Mouse (Mus musculus) Patski (cell line): ENCODE data around the gene Thrap3. TPM values are rescaled to one million over a fixed set of nuclear protein-coding genes. Genes with fewer than 3 reads are reported as not detected.

Experiments
- ATAC-seq: fragments of 100-300 bp; one replicate; pipeline ENCODE4 v1.8.0; 2021
- CTCF ChIA-PET: fragments of 350-600 bp; sonication (Branson Sonifier 250); formaldehyde crosslinking; loops from one replicate; lab custom pipeline; 2022; ENCODE audit warnings: inconsistent platforms; lab: Charles Lee
- POLR2A ChIA-PET: fragments of 350-600 bp; sonication (Branson Sonifier 250); formaldehyde crosslinking; loops from one replicate; lab custom pipeline; 2022; ENCODE audit warnings: antibody characterized with exemption, inconsistent platforms; lab: Charles Lee
- DNase-seq: peaks from one replicate; pipeline ENCODE4 v3.0.0-alpha.2; 2011; ENCODE audit warnings: low read depth, low spot score
- H3K27me3 ChIP-seq: fragments of 371-371 bp; one replicate; pipeline ENCODE4 v1.5.1; 2021
- CTCF ChIP-seq: fragments of 100-300 bp; IDR thresholded peaks from one replicate; pipeline ENCODE4 v1.5.1; 2021
- in situ Hi-C: fragments of 300-500 bp; cut with MboI; formaldehyde crosslinking; loops from 3 replicates; pipeline ENCODE4 v1.11.1; 2018; ENCODE audit warnings: low pct_unique_long_range_greater_than_20kb, mixed read lengths
- polyA plus RNA-seq: library from polyadenylated mRNA; unstranded; gene quantifications from one replicate; pipeline ENCODE4 v1.2.3, GENCODE M21; 2021

The Thrap3 gene
- polyA plus RNA-seq, 1 experiment from 2014 or later = 141 TPM

DNA sequence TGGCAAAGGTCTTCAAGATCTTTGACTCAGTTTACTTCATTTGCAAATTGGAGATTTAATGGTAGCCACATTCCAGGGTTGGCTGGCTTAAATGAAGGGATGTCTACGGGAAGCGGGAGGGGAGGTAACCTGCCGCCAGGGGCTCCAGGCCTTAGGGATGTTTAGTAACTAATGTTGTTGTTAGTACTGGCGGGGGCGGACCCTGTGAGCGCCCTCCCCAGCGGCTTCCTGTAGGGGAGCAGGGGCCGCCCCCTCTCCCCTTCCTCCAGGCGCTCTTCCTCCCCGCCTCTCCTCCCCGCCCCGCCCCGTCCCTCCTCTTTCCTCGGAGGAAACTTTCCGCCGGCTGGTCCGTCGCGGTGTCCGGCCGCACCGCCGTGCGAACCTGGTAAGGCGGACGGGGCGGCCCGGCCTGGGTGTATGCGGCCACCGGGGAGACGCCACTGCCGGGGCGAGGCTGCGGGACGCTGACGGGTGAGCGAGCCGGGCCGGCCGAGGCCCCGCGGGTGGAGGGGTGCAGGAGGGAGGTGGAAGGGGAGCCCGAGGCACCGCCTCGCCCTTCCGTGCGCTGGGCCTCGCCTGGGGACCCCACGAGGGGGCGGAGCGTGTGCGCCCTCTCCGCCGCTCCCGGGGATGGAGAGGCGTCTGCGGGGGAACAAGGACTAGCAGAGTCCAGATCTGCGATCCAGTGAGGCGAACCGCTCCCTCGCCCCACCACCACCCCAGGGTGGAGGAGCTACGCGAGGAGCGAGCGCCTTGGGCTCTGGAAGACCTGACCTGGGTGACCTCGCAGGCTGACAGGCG lies 54.2 kb downstream of the Thrap3 start:
- ATAC-seq = peak; percentile 60
- ChIA-PET POLR2A (interaction anchor here (0.6 to 1.6 kb wide), 6 partner anchors 16 to 53 kb away, joined by 3 to 9 read pairs (median 4); no protein-coding TSS in a partner anchor), CTCF (interaction anchor here (0.7 to 1.3 kb wide), 2 partner anchors 11 to 62 kb away, joined by 3 to 5 read pairs; no protein-coding TSS in a partner anchor)
- no peak for TF ChIP-seq CTCF
- in situ Hi-C loops = no loop called here
- DNase-seq = no peak
- no peaks in the 10 kb centered on the region for H3K27me3 ChIP-seq

DNA sequence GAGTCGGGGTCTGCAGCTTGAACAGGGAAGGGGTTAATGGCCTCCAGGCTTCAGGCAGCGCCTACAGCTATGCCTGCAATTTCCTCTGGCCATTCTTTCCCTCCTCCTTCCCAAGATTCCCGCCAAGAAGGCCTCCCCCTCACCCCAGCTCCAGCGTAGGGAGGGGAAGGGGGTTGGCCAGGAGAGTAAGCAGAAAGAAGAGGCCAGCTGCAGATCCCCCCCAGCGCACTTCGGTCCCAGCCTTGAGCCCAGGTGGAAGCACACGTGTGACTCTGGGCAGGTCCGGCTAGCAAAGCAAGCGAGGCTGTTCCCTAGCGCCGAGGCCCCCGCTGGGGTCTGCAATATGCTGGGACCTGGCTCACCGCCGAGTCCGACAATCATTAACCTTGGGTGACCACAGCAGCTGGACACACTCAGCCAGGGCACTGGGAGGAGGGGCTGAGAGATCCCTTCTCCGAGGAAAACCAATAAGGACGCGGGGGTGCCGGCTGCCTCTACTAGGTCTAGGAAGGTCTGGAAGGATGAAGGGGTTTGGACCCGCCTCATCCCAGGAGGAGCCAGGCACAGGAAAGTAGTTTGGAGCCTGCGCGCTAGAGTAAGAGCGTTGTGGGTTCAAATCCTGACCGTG lies 54.9 kb downstream of the Thrap3 start, which contains the start of gene Eva1b:
Gene Eva1b (plus strand): TSS at position 212 of the 628 bp plus-strand sequence.
- POLR2A ChIA-PET = interaction anchor here (1.2 to 1.3 kb wide), 2 partner anchors 15 to 17 kb away, joined by 4 read pairs; no protein-coding TSS in a partner anchor
- ATAC-seq = peak; percentile 93
- DNase-seq = peak; percentile 93
- in situ Hi-C loops = no loop called here
- H3K27me3 ChIP-seq = no peaks in the 10 kb centered on the region
- no peak for TF ChIP-seq CTCF
- CTCF ChIA-PET = interaction anchor here (1.3 kb wide), 1 partner anchor 11 kb away, joined by 5 read pairs; no protein-coding TSS in a partner anchor

DNA sequence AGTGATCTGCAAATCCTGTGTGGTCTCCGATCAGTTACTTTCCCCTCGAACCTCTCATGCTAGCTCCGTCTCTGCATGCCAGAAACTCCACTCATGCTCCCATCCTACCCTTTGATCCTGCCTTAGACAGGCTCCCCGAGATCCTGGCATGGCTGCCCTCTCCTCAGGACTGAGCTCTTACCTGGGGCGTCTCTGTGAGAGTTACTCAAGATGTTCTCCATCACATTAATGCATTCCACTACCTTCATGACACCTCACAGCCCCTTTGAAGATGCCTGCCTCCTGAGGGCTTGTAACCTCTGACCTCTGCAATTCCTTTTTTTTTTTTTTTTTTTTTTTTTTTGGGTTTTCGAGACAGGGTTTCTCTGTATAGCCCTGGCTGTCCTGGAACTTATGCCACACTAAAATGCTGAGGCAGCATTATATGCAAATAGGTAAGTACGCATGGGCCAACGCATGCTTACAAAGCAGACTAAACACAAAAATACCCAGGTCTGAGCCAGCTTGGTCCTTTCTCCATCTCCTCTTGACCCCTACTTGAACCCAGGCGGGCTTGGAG lies 55.5 kb downstream of the Thrap3 start:
- in situ Hi-C loops = no loop called here
- CTCF ChIA-PET = no interaction called here
- H3K27me3 ChIP-seq = no peaks in the 10 kb centered on the region
- no peak for TF ChIP-seq CTCF
- ATAC-seq (no peak), DNase-seq (no peak)
- POLR2A ChIA-PET = interaction anchor here (1.2 to 1.3 kb wide), 2 partner anchors 15 to 17 kb away, joined by 4 read pairs; no protein-coding TSS in a partner anchor

DNA sequence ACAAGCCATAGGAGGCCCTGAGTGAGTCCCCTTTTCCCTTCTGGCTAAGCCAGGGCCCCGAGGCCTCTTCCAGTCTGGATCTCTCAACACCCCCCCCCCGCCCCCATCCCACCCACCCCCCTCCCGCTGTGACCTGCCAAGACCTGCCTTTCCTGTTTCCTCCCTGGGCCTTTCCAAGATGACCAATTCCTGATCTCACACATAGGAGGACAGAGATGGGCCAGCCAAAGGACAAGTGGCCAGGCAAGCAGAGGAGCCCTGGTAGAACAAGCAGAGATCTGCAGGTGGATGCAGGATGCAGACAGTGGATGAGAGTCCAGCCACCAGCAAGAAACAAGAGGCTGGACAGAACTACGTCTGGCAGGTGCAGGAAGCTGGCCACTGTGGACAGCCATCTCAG lies 57.2 kb downstream of the Thrap3 start:
- in situ Hi-C loops = no loop called here
- no peak for ATAC-seq
- POLR2A ChIA-PET = no interaction called here
- no peak for DNase-seq
- TF ChIP-seq CTCF = no peak
- H3K27me3 ChIP-seq = no peaks in the 10 kb centered on the region
- CTCF ChIA-PET = no interaction called here

DNA sequence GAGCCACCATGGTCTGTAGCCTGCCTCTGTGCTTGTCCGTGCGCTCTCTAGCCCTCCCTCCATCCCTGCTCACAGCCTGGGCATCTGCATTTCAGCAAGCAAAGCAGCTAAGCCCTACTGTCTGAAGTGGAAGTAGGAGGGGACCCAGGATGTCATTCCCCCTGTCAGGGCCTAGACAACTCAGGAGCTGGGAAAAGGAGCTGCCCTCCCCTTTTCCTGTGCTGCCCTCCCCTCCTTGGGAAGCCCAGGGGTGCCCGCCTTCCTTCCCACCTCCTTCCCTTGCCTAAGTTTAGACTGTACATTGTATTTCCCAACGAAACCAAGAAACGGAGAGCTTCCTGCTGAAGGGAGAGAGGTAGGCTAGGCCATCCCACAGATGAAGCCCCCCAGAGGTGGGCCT lies 61.5 kb downstream of the Thrap3 start:
- no peaks in the 10 kb centered on the region for H3K27me3 ChIP-seq
- DNase-seq (no peak), ATAC-seq (no peak)
- CTCF ChIA-PET = interaction anchor here (1.0 kb wide), 2 partner anchors 9 to 33 kb away, joined by 3 read pairs; no protein-coding TSS in a partner anchor
- no peak for TF ChIP-seq CTCF
- POLR2A ChIA-PET = no interaction called here
- in situ Hi-C loops = no loop called here

DNA sequence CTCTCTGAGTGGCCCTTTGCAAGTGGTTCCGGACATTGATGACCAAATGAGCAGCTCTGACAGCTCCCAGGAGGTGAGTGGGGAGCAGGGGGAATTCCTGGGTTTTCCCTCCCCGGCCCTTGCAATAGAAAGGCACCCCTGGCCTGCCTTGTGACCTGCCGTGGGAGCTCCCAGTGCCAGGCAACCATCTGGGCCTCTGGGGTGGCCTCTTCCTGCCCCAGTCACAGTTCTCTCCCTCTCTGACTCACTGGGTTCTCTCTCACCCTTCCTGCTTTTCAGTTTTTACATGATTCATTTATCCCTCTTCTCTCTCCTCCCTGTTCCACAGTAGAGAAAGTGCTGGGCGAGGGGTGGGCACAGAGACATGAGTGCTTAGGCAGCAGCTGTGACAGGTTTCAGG lies 64.8 kb downstream of the Thrap3 start:
- H3K27me3 ChIP-seq = no peaks in the 10 kb centered on the region
- TF ChIP-seq CTCF = no peak
- peak; percentile 27 for DNase-seq
- in situ Hi-C loops = no loop called here
- CTCF ChIA-PET = interaction anchor here (1.5 kb wide), 1 partner anchor 52 kb away, joined by 3 read pairs; no protein-coding TSS in a partner anchor
- ATAC-seq = peak; percentile 58
- POLR2A ChIA-PET = interaction anchor here (1.0 to 1.1 kb wide), 2 partner anchors 12 to 18 kb away, joined by 3 read pairs; no protein-coding TSS in a partner anchor

DNA sequence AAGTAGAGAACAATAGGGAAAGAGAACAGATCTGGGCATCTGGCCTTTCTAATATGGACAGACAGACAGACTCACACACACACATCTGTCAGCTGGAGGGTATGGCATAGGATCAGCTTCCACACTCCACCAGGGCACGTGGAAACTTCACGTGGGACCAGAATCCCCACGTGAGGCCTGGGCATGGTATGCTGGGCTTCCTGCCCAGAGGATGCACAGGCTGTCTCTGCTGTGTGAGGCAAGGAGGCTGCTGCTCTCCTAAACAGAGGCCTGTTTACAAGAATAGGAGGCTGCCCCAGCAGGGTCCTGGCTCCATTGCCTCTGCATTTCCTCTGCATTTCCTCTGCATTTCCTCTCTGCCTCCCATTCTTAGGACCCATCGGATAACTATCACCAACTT lies 67.9 kb downstream of the Thrap3 start:
- ATAC-seq = no peak

DNA sequence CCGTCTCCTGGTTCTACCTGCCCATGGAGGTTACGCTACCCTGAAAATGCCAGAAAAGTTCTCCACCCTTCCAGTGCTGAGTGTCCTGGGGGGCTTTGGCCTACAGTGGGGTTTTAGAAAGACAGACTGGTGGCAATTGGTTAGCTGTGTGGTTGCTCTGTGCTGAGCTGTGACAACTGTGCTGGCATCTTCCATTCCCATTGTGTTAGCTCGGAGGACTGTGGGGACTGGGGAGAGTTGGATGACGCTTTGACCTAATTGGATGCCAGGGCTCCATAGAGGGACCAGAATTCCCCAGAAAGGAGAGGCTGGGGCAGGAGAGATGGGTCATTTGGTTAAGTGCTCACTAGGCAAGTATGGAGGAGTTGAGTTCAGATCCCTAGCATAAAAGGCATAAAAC lies 68.3 kb downstream of the Thrap3 start:
- ChIA-PET POLR2A (no interaction called here), CTCF (no interaction called here)
- H3K27me3 ChIP-seq = no peaks in the 10 kb centered on the region
- ATAC-seq (no peak), DNase-seq (no peak)
- no peak for TF ChIP-seq CTCF
- in situ Hi-C loops = no loop called here

More for the DNA sequence above, 67.9 kb downstream of the Thrap3 start:
- TF ChIP-seq CTCF = no peak
- CTCF ChIA-PET = no interaction called here
- no peak for DNase-seq
- H3K27me3 ChIP-seq = no peaks in the 10 kb centered on the region
- in situ Hi-C loops = no loop called here
- POLR2A ChIA-PET = no interaction called here

DNA sequence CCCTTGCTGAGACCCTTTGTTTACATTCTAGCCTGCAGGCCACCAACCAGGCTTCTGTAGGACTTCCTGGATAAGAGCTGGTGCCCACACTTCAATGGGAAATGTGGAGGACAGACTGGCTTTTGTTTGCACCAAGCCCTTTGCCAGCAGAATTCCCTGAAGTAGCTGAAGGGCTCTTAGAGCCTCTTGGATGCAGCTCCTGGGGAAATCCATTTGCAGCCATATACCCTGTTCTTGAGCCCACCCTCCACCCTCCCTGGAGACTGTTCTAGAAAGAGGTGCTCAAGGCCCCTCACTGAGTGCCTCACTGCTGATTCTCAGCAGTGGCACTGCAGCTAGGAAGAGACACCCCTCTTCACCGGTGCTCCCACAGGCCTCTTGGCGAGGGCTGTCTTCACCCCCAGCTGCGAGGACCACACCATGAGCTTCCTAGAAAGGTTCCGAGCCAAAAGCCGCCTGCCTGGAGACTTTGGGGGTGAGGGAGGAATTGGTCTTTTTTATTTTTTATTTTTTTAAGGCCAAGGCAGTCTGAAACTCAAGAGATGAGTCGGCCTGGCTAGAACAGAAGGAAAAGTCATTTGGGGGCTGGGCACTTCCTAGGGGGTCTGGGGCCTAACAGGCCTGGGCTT lies 69.8 kb downstream of the Thrap3 start:
- H3K27me3 ChIP-seq = no peaks in the 10 kb centered on the region
- TF ChIP-seq CTCF = no peak
- DNase-seq (no peak), ATAC-seq (no peak)
- POLR2A ChIA-PET = interaction anchor here (0.5 to 2.5 kb wide), 4 partner anchors 14 to 1842 kb away, joined by 3 to 20 read pairs (median 4); partner anchors contain the start of genes Eva1b and Stk40
- in situ Hi-C loops = no loop called here
- CTCF ChIA-PET = interaction anchor here (1.3 to 2.3 kb wide), 3 partner anchors 9 to 28 kb away, joined by 3 to 8 read pairs (median 3); no protein-coding TSS in a partner anchor
